Mouse (Mus musculus): ENCODE measurements around the gene Nodal. TPM values are rescaled to one million over a fixed set of nuclear protein-coding genes. Genes with fewer than 3 reads are reported as not detected.

The Nodal gene
- under 1 TPM; 0.11 to 0.19 TPM for total RNA-seq (2021)
- long read RNA-seq, experiment 1, partial matches to known transcripts: 0 of 1 reads
- long read RNA-seq, experiment 1, other reads (novel, unspliced or antisense): 0 of 1 reads
- long read RNA-seq, experiment 2: 0 reads

DNA sequence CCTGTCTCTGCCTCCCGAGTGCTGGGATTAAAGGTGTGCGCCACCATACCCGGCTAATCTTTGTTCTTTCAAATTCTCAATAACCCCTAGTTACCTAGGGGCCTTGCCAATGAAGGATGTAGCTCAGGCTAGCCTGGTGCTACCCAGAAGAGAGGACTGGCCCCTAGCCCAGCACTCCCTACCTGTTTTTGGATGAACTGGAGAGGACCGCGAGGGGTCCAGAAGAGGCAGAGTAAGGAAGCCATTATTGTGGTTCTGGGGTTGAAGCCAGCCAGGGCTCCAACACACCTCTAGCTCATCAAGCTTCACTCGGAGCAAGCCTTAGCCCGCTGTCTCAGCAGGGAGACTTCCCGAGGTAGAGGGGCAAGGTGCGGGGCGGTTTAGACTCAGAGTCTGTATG is at the start of gene Nodal:
Gene Nodal (plus strand): TSS at position 301 of the 400 bp plus-strand sequence.
- no peak for DNase-seq

DNA sequence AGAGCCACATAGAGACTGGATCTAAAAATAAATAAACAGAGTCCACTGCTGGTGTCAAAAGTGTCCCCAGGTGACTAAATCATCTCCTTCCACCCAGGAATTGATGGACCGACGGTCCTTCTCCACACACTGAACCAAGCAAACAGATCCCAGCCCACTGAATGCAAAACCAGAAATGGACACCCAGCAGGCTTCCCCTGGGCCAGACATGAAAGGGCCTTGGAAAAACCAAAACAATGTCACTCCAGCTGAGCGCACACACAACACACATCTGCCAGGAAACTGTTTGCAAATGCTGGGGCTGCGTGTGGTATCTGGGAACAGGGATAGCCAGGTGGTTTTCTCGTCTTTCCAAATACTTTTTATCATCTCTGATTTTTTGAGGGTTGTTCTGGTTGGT is 48.0 kb upstream of the Nodal start:
- no peak for DNase-seq

- no peak for DNase-seq
Observed at GRCm38 (mm10) chr10:61370273-61370979, 47.3 kb upstream of the Nodal start.

GRCm38 (mm10) chr10:61371884-61372584 is 45.7 kb upstream of the Nodal start:
- DNase-seq: no peak

- no peak for DNase-seq
Observed at GRCm38 (mm10) chr10:61372585-61372923, 45.2 kb upstream of the Nodal start.

DNA sequence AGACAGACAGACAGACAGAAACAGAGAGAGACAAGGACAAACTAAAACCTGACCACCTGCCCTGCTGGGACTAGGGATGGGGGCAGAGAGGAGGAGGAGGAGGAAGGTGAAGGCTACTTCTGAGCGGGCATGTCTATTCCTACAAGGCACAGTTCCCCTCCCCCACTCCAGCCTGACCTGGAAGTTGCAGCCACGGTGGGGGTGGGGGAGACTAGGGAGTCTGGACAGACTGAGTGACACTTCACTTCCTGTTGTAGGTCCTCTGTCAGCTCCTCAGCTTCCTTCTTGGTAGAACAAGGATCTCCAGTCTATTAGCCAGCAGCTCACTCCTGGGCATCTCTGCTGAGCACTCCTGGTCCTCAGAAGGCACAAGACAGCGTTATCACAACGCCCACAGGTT is 43.7 kb upstream of the Nodal start:
- no peak for DNase-seq

DNA sequence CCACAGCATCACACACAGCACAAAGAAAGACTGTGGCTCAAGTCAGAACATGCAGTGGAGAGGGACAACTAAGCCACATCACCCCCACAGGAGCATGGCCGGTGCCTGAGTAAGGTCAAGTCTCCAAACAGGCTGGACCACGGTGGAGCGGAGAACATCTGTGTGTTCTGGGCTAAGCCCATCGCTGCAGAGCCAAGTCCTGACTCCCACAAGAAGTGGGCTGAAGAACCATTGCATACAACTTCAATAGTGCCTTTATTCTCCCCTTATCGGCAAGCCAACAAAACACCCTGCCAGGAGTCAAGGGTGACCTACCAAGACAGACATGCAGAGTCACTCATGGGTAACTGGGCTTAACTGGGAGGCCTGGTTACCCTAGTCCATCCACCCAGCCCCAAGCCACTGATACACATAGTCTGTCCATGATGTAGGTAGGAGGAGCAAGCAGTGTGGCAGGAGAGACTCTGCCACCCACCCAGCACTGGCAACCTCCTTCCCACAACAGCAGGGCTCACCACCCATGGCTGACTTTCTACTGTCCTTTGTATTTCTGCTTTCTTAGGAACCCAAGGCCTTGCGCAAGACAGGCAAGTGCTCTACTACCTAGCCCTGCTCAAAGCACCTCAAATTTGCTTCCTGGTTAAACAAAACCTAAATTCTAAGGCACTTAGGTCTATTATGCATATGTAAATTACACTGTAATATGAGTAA is 42.8 kb upstream of the Nodal start:
- no peak for DNase-seq

DNA sequence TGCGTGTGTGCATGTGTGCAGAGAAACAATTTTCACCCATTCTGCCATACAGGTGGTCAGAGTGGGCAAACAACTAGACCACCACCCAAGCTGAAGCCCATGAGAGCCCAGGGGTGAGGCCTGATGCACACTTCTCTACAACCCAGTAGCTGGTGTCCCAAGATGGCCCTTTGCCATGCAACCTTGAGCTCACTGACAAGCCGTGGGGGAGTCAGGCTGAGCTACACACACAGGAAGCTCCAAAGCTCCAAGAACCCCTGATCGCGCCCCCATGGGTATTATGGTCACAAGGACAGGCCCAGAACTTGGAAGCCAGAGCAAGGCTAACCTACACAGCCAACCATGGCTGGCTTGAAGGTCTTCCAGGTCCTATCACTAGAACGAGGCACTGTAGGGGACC is 39.7 kb upstream of the Nodal start:
- no peak for DNase-seq

GRCm38 (mm10) chr10:61378698-61379097 is 39.1 kb upstream of the Nodal start:
- no peak for DNase-seq

DNA sequence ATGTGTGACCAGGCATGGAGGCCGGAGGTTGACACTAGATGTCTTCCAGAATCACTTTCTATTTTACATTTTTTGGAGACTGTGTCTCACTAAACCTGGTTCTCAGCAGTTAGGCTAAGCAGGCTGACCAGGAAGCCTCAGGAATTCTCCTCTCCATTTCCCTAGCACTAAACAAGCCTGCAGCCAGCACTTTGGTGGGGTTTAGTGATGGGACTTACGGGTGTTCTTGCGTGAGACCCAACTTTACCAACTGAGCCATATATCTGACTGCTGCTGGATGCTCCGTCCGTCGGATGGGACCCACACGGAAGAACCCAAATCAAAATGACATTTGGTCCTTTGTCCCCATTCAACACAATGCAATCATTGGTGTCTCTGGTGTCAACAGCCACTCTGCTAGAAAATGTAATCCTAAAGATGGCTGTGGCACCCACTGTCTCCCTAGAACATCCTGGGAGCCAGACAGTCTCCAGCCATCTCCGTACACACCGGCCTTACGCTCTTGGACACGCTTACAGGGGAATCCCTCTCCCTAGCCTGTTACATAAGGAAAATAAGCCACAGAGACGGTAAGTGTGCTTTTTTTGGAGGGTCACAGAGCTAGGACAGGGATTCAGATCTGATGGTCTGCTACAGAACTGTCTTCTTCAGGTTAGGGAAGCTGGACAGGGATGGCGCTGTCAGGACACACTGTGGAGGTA is 38.3 kb upstream of the Nodal start:
- no peak for DNase-seq

GRCm38 (mm10) chr10:61380186-61380585 is 37.6 kb upstream of the Nodal start:
- peak; percentile 70 for DNase-seq

DNA sequence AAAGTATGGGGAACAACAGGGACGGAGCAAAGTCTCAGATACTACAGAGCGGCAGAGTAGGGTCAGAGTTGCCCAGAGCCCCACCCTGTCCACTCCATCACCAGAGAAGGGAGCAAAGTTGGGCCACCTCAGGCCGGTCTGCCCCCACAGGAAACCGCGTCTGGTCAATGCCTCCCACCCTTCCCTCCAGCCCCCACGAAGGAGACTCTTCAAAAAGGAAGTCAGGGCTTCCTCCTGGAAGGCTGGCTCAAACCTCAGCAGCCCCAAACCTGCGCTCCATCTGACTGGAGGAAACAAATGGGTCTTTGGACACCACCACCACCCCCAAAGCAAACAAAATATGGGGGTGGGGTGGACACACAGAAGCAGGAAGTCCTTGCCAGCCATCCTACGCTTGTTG is 35.9 kb upstream of the Nodal start:
- no peak for DNase-seq

GRCm38 (mm10) chr10:61382281-61382731 is 35.5 kb upstream of the Nodal start:
- no peak for DNase-seq

- DNase-seq: peak; percentile 74
Observed at GRCm38 (mm10) chr10:61383021-61383714, 34.6 kb upstream of the Nodal start, which contains the start of gene Pald1. Gene Pald1, minus strand, starts transcription at chr10:61383530.

DNA sequence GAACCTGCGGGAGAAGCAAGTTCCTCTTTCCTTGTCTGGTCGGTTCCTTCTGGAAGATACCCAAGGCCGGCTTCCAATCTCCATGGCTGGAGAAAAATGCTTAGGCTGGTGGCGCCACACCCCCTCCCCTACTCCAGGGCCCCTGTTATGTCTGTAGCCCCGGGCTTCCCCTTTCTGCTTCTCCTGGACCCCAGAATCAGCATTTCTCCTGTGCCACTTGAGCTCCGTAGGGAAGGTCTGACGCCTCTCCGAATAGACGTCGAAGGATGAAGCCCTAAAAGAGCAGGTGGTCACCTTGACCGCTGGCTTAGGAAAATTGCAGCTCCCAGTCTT is 34.1 kb upstream of the Nodal start:
- no peak for DNase-seq

GRCm38 (mm10) chr10:61385174-61385573 is 32.6 kb upstream of the Nodal start:
- DNase-seq: no peak

- no peak for DNase-seq
Observed at GRCm38 (mm10) chr10:61386284-61386683, 31.5 kb upstream of the Nodal start.

GRCm38 (mm10) chr10:61389020-61389419 is 28.8 kb upstream of the Nodal start:
- no peak for DNase-seq

DNA sequence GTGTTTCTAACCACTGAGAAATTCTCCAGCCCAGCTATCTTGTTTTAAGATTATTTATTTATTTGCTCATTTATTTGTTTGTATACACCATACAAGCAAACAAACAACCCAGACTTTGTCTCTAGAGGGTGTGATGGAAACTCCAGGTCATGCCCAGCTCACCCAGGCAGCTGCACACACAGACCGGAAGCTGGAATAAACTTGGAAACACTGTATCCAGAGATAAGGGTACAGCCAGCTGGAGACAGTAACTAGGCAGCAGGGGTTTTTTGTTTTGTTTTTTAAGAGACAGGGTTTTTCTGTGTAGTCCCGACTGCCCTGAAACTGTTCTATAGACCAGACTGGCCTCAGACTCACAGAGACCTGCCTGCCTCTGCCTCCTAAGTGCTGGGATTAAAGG is 27.6 kb upstream of the Nodal start:
- no peak for DNase-seq

- DNase-seq: no peak
Observed at GRCm38 (mm10) chr10:61392584-61392983, 25.2 kb upstream of the Nodal start.

DNA sequence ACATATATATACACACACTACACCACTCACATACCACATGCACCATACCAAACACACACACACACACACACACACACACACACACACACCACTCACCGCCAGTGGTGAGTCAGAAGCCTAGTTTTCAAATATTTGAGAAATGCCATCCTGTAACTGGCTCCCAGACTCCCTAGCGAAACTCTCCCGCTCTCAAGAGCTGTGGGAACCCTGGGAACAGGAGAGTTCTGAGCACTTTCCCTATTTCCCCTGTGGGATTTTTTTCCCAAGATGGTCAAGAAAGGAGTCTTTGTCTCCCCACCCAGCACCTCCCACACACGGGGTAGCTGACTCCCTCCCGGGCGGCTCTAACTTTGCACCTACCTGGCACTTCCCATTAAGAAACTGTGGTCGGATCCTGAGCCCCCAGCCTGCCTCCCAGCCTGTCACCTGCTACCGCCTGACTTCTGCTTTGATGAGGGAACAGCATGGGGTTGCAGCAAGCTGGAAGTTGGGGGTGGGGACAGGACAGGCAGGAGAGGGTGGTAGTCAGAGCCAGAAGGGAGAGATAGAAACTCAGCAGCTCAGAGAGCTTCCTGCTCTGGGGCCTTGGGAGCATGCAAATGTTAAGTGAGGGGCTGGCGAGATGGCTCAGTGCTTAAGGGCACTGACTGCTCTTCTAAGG is 23.2 kb upstream of the Nodal start:
- DNase-seq: no peak
